Mouse (Mus musculus) bone marrow, adult 2 months (tissue): ENCODE data around the gene Gm20604.

Source experiments
- CTCF ChIP-seq: fragments of 200-500 bp; IDR thresholded peaks from 2 replicates; pipeline ENCODE4 v1.5.1; 2011; ENCODE audit warnings: low read length, control low read depth; ENCODE audit not compliant: control insufficient read depth, insufficient read depth
- POLR2A ChIP-seq: fragments of 200-500 bp; IDR thresholded peaks from 2 replicates; pipeline ENCODE4 v1.6.1; 2011; ENCODE audit warnings: low read depth, mild to moderate bottlenecking, control low read depth, low read length, borderline replicate concordance; ENCODE audit not compliant: control insufficient read depth

DNA sequence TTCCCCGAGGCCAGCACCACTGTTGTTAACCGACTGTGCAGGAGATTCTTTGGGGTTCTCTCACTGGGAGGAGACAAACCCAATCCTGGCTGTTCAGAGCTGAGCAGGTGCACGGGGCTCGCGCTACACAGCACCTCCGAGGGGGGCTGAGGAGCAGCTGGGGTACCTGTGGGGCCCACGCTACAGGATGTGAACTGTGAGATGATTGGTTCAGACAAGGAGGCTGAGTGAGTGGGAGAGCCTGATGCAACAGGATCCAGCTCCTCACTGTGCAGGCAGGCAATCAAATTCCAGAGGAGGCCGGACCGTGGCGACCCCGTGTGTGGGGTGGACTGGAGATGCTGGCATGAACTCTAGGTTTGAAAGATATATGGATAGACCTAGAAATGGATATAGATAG lies 36.0 kb downstream of the Gm20604 start:
- TF ChIP-seq CTCF (no peak), POLR2A (no peak)
